Mouse (Mus musculus) lung, postnatal 0 days (tissue): Measurements from ENCODE around the gene Nav1.

ENCODE experiments used
- CTCF ChIP-seq: IDR thresholded peaks from 2 replicates; pipeline ENCODE4 v1.5.1; 2016; ENCODE audit warnings: antibody characterized with exemption, mild to moderate bottlenecking
- EP300 ChIP-seq: IDR thresholded peaks from 2 replicates; pipeline ENCODE4 v1.6.1; 2016; ENCODE audit warnings: antibody characterized with exemption, mild to moderate bottlenecking, control low read depth

DNA sequence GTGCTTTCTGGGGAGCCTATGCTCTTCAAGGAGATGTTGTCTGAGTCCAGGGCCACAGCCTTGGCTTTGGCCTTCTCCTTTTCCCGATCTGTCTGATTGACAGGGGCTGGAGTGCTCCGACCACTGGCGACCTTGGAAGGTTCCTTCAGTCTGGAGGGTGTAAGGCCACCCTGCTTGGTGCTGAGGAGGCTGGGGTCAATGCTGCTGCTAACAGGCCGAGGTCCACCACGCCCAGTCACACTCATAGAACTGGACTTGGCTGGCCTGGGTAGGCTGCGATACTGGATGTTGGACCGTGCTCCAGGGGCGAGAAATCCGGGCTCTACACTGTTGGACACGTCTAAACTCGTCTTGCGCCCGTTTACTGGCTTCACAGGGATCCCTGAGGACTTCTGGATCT lies 136.5 kb downstream of the Nav1 start:
- TF ChIP-seq CTCF (no peak), EP300 (no peak)
